Mouse (Mus musculus): ENCODE measurements at regions not wholly inside any gene's neighbourhood (a gene's known extent, or its start where the extent isn't known, plus 50 kb on each side); places are given as distances from the start of the nearest gene placed in this dataset.

DNA sequence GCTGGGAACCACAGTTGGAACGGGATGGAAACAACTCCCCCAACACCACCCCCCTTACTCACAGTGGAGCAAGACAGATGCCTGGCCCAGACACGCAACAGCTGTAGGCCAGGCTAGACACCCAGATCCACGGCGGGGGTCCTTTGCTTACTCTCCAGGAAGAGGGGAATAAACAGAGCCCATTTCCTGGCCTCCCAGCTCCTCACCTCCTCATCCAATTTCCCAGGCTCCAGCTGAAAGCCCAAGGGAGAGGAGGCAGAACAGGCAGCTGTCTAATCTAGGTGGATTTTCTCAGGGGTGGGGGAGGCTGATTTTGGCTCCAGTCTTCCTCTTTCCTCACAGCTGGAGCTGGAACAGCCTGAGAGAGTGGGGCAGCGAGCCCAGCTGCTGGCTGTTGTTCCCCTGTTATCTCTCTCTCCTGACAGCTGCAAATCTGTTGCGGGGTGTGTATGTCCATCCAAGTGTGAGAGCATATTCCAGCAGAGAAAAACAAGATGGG, 182.7 kb downstream of the Opa1 start:
- no peak for TF ChIP-seq CTCF (conservative IDR thresholded peaks at IDR 0.05 in 1 of 2, IDR thresholded peaks at IDR 0.05 in 1 of 2; ENCODE audit: low read depth in 2 of 2, low read length in 2 of 2)
- no peak for TF ChIP-seq ELF1 (IDR thresholded peaks at IDR 0.05; ENCODE audit: low read depth, low read length)
- TF ChIP-seq NRF1 (IDR thresholded peaks at IDR 0.05; ENCODE audit: low read depth, low read length) = no peak
- TF ChIP-seq USF1 (IDR thresholded peaks at IDR 0.05; ENCODE audit: low read depth, low read length) = no peak

Measured in CH12.LX (cell line).